In genomic region chr13:48917113-48917599, GRCm38 (mm10) we compare ENCODE assay signal across 20 mouse cellular contexts. TPM values are rescaled to one million over a fixed set of nuclear protein-coding genes. Genes with fewer than 3 reads are reported as not detected.
DNase-seq lines count a peak whose midpoint lies in the region; ATAC-seq and TF ChIP-seq lines count a peak whose summit lies in the region.
"Had no signal": no experiment of that assay in that cellular context is flagged by ENCODE, and none has a peak within 500 bp of the region (broad histone marks: within the 10 kb centered on the region; RNA-seq: fewer than 3 reads in every experiment).

No protein-coding gene starts in this region.

- no peak for ATAC-seq in heart, postnatal 0 days (ENCODE audit: insufficient read depth, low read depth)
- peak; percentile 60 for ATAC-seq in megakaryocyte progenitor cell, adult 5-6 weeks (replicated peaks; ENCODE audit: poor library complexity)
- ATAC-seq: activated CD4-positive, CD25-positive, alpha-beta regulatory T cell, adult 4 months; forebrain, embryonic 13.5 days; forebrain, embryonic 15.5 days; forebrain, postnatal 0 days; Patski had no signal

- H3K4me2 ChIP-seq in heart, postnatal 0 days (ENCODE audit: low read depth, low read length): no peak overlapping the region
- H3K4me2 ChIP-seq: embryonic facial prominence, embryonic 12.5 days; forebrain, embryonic 13.5 days; forebrain, embryonic 15.5 days had no signal

- 85% methylated on average over 3 of the region's 3 CpGs for WGBS in heart, postnatal 0 days

- no peak for TF ChIP-seq CTCF in heart, postnatal 0 days (IDR thresholded peaks at IDR 0.05; ENCODE audit: low read depth)

- no peak for TF ChIP-seq EP300 in heart, postnatal 0 days (IDR thresholded peaks at IDR 0.05; ENCODE audit: low read depth)

- H3K36me3 ChIP-seq in heart, postnatal 0 days (replicated peaks; ENCODE audit: control insufficient read depth, insufficient read depth, low read length): peaks cover 69% of the 10 kb centered on the region

- no peak overlapping the region for H3K4me3 ChIP-seq in heart, postnatal 0 days (ENCODE audit: low read depth, low read length)
- H3K4me3 ChIP-seq: embryonic facial prominence, embryonic 10.5 days; embryonic facial prominence, embryonic 12.5 days; forebrain, embryonic 13.5 days; forebrain, embryonic 15.5 days had no signal

- DNase-seq in heart, postnatal 0 days (ENCODE audit: low spot score): no peak
- DNase-seq in heart, adult 11 months: no peak
- DNase-seq in layer of hippocampus, postnatal 10 days (ENCODE audit: low spot score in 2 of 2): no peak
- DNase-seq in kidney, adult 8-10 months: no peak
- DNase-seq: adrenal gland, adult 8-10 months; adrenal gland, postnatal 14 days; adrenal gland, postnatal 36 days; cerebellum, adult 11-12 months; cerebellum, adult 2 months; cerebellum, adult 9-10 months; cerebellum, postnatal 10 days; cerebellum, postnatal 25 days; forebrain, postnatal 0 days had no signal

- no peak overlapping the region for H3K9ac ChIP-seq in heart, postnatal 0 days (replicated peaks; ENCODE audit: low read depth, low read length)
- H3K9ac ChIP-seq: embryonic facial prominence, embryonic 12.5 days; forebrain, embryonic 13.5 days; forebrain, embryonic 15.5 days; forebrain, postnatal 0 days had no signal

- peak overlapping the region; percentile 35 for H3K27ac ChIP-seq in heart, postnatal 0 days (ENCODE audit: low read depth)
- H3K27ac ChIP-seq: embryonic facial prominence, embryonic 10.5 days; embryonic facial prominence, embryonic 12.5 days; forebrain, embryonic 13.5 days; forebrain, embryonic 15.5 days had no signal

- no peaks in the 10 kb centered on the region for H3K27me3 ChIP-seq in heart, postnatal 0 days (ENCODE audit: control insufficient read depth, insufficient read depth, low read length)
- H3K27me3 ChIP-seq: embryonic facial prominence, embryonic 12.5 days; forebrain, embryonic 13.5 days; forebrain, embryonic 15.5 days; Patski had no signal

- H3K9me3 ChIP-seq in heart, postnatal 0 days (replicated peaks; ENCODE audit: control insufficient read depth, low read length): no peaks in the 10 kb centered on the region
- H3K9me3 ChIP-seq: embryonic facial prominence, embryonic 10.5 days; embryonic facial prominence, embryonic 12.5 days; forebrain, embryonic 13.5 days; forebrain, embryonic 15.5 days had no signal

- peaks cover 22% of the 10 kb centered on the region for H3K4me1 ChIP-seq in heart, postnatal 0 days (ENCODE audit: control insufficient read depth, insufficient read depth)
- H3K4me1 ChIP-seq: embryonic facial prominence, embryonic 10.5 days; embryonic facial prominence, embryonic 12.5 days; forebrain, embryonic 15.5 days had no signal

RNA-seq across cellular contexts. Expression of gene Phf2, which starts 46.2 kb away (rescaled TPM):
- total RNA-seq in heart, postnatal 0 days (2014; rRNA removed; ENCODE audit: low replicate concordance): 12.7 and 17.9 TPM in 2 replicates
- 2.3 and 2.6 TPM in 2 replicates for polyA plus RNA-seq in heart, postnatal 0 days (2015; fragmentation: Nextera tagmentation; extraction: Ambion mirVana)
- 21.6 and 22.1 TPM in 2 replicates for total RNA-seq in megakaryocyte progenitor cell, adult 5-6 weeks (2015)
- total RNA-seq in megakaryocyte progenitor cell, adult 5-6 weeks (2017): 7.5 and 9.1 TPM in 2 replicates
- 10 to 100 TPM; 27.9 to 29.9 TPM for total RNA-seq in layer of hippocampus, postnatal 10 days (2021)

RNA-seq across cellular contexts. Expression of gene Fam120a, which starts 50.7 kb away (rescaled TPM):
- 110 and 112 TPM in 2 replicates for total RNA-seq in heart, postnatal 0 days (2014; rRNA removed; ENCODE audit: low replicate concordance)
- 13.4 and 13.9 TPM in 2 replicates for polyA plus RNA-seq in heart, postnatal 0 days (2015; fragmentation: Nextera tagmentation; extraction: Ambion mirVana)
- 211 and 215 TPM in 2 replicates for total RNA-seq in megakaryocyte progenitor cell, adult 5-6 weeks (2015)
- 118 and 129 TPM in 2 replicates for total RNA-seq in megakaryocyte progenitor cell, adult 5-6 weeks (2017)
- total RNA-seq in layer of hippocampus, postnatal 10 days (2021): 10 to 100 TPM; 90.3 to 92.9 TPM
